Mouse (Mus musculus): ENCODE data around the gene Dhps. TPM values are rescaled to one million over a fixed set of nuclear protein-coding genes. Genes with fewer than 3 reads are reported as not detected.
A peak's percentile ranks its signal among the peaks of the same experiment; 100 is the strongest.

The Dhps gene
- polyA plus RNA-seq, 1 experiment from 2014 or later = 47.1 TPM

Small RNA genes lying within 50 kb of the gene (microRNA-seq; reads per million reads assigned to microRNA genes)
- gene Gm23388 = 3.1 reads per million, percentile 17 among the genes with 10 or more reads in this experiment
- gene Mir7070 = 1.5 reads per million

Other genes with a start within 250 kb of the Dhps start
- gene Dand5, start 248.9 kb upstream of the Dhps start, polyA plus RNA-seq (2015; fragmentation: Nextera tagmentation; extraction: Ambion mirVana) = 6.0 and 7.2 TPM in 2 replicates
- 42.0 and 49.5 TPM in 2 replicates for gene Gadd45gip1, start 240.2 kb upstream of the Dhps start, polyA plus RNA-seq (2015; fragmentation: Nextera tagmentation; extraction: Ambion mirVana)
- 106 and 122 TPM in 2 replicates for gene Rad23a, start 231.1 kb upstream of the Dhps start, polyA plus RNA-seq (2015; fragmentation: Nextera tagmentation; extraction: Ambion mirVana)
- gene Calr, start 224.8 kb upstream of the Dhps start, polyA plus RNA-seq (2015; fragmentation: Nextera tagmentation; extraction: Ambion mirVana) = 1,028 and 1,118 TPM in 2 replicates
- 85.9 and 91.5 TPM in 2 replicates for gene Farsa, start 214.8 kb upstream of the Dhps start, polyA plus RNA-seq (2015; fragmentation: Nextera tagmentation; extraction: Ambion mirVana)
- 44.9 and 49.0 TPM in 2 replicates for gene Syce2, start 199.6 kb upstream of the Dhps start, polyA plus RNA-seq (2015; fragmentation: Nextera tagmentation; extraction: Ambion mirVana)
- 41.1 and 45.8 TPM in 2 replicates for gene Gcdh, start 177.8 kb upstream of the Dhps start, polyA plus RNA-seq (2015; fragmentation: Nextera tagmentation; extraction: Ambion mirVana)
- gene Klf1, start 169.8 kb upstream of the Dhps start, polyA plus RNA-seq (2015; fragmentation: Nextera tagmentation; extraction: Ambion mirVana) = 15.7 and 18.4 TPM in 2 replicates
- 14.0 and 14.4 TPM in 2 replicates for gene Dnase2a, start 163.2 kb upstream of the Dhps start, polyA plus RNA-seq (2015; fragmentation: Nextera tagmentation; extraction: Ambion mirVana)
- 1.4 and 1.6 TPM in 2 replicates for gene Mast1, start 134.4 kb upstream of the Dhps start, polyA plus RNA-seq (2015; fragmentation: Nextera tagmentation; extraction: Ambion mirVana)
- 0.19 and 0.28 TPM in 2 replicates for gene Rtbdn, start 124.8 kb upstream of the Dhps start, polyA plus RNA-seq (2015; fragmentation: Nextera tagmentation; extraction: Ambion mirVana)
- not detected in 2 replicates for gene Gm49661, start 102.3 kb upstream of the Dhps start, polyA plus RNA-seq (2015; fragmentation: Nextera tagmentation; extraction: Ambion mirVana)
- 584 and 593 TPM in 2 replicates for gene Prdx2, start 102.2 kb upstream of the Dhps start, polyA plus RNA-seq (2015; fragmentation: Nextera tagmentation; extraction: Ambion mirVana)
- 97.5 and 108 TPM in 2 replicates for gene Rnaseh2a, start 102.0 kb upstream of the Dhps start, polyA plus RNA-seq (2015; fragmentation: Nextera tagmentation; extraction: Ambion mirVana)
- 21.6 and 25.8 TPM in 2 replicates for gene Junb, start 93.0 kb upstream of the Dhps start, polyA plus RNA-seq (2015; fragmentation: Nextera tagmentation; extraction: Ambion mirVana)
- gene Hook2, start 81.2 kb upstream of the Dhps start, polyA plus RNA-seq (2015; fragmentation: Nextera tagmentation; extraction: Ambion mirVana) = 50.0 TPM in 2 replicates
- 0.30 and 0.42 TPM in 2 replicates for gene Best2, start 57.2 kb upstream of the Dhps start, polyA plus RNA-seq (2015; fragmentation: Nextera tagmentation; extraction: Ambion mirVana)
- gene Asna1, start 46.5 kb upstream of the Dhps start, polyA plus RNA-seq (2015; fragmentation: Nextera tagmentation; extraction: Ambion mirVana) = 108 and 110 TPM in 2 replicates
- 63.4 and 64.0 TPM in 2 replicates for gene Trir, start 44.9 kb upstream of the Dhps start, polyA plus RNA-seq (2015; fragmentation: Nextera tagmentation; extraction: Ambion mirVana)
- 28.6 and 31.0 TPM in 2 replicates for gene Tnpo2, start 34.8 kb upstream of the Dhps start, polyA plus RNA-seq (2015; fragmentation: Nextera tagmentation; extraction: Ambion mirVana)
- 28.1 and 29.9 TPM in 2 replicates for gene Fbxw9, start 11.7 kb upstream of the Dhps start, polyA plus RNA-seq (2015; fragmentation: Nextera tagmentation; extraction: Ambion mirVana)
- gene Gm5741, start 3.8 kb upstream of the Dhps start, polyA plus RNA-seq (2015; fragmentation: Nextera tagmentation; extraction: Ambion mirVana) = 0.53 TPM in 1 of 2 replicates, not detected in the other
- gene Wdr83os, start 9.0 kb downstream of the Dhps start, polyA plus RNA-seq (2015; fragmentation: Nextera tagmentation; extraction: Ambion mirVana) = 116 and 131 TPM in 2 replicates
- 36.8 and 46.1 TPM in 2 replicates for gene Wdr83, start 9.5 kb downstream of the Dhps start, polyA plus RNA-seq (2015; fragmentation: Nextera tagmentation; extraction: Ambion mirVana)
- gene Man2b1, start 11.5 kb downstream of the Dhps start, polyA plus RNA-seq (2015; fragmentation: Nextera tagmentation; extraction: Ambion mirVana) = 59.8 and 61.3 TPM in 2 replicates
- gene Zfp791, start 51.3 kb downstream of the Dhps start, polyA plus RNA-seq (2015; fragmentation: Nextera tagmentation; extraction: Ambion mirVana) = 3.0 and 4.0 TPM in 2 replicates
- gene Cks1brt, start 80.2 kb downstream of the Dhps start, polyA plus RNA-seq (2015; fragmentation: Nextera tagmentation; extraction: Ambion mirVana) = not detected in 2 replicates
- not detected in 2 replicates for gene Olfr371, start 154.2 kb downstream of the Dhps start, polyA plus RNA-seq (2015; fragmentation: Nextera tagmentation; extraction: Ambion mirVana)
- 76.8 and 78.2 TPM in 2 replicates for gene Orc6, start 227.9 kb downstream of the Dhps start, polyA plus RNA-seq (2015; fragmentation: Nextera tagmentation; extraction: Ambion mirVana)
- 154 and 159 TPM in 2 replicates for gene Vps35, start 228.0 kb downstream of the Dhps start, polyA plus RNA-seq (2015; fragmentation: Nextera tagmentation; extraction: Ambion mirVana)

Data from stomach, embryonic 16.5 days (tissue).